Mouse (Mus musculus) stomach, postnatal 0 days (tissue): ENCODE measurements at regions not wholly inside any gene's neighbourhood (a gene's known extent, or its start where the extent isn't known, plus 50 kb on each side); places are given as distances from the start of the nearest gene placed in this dataset.

Source experiments
- ATAC-seq: fragments of 200-750 bp; cut with Nextera tagmentation; 2 replicates; pipeline ENCODE4 v1.8.0; 2017; ENCODE audit not compliant: low FRiP score, low TSS enrichment
- DNase-seq: peaks from one replicate; pipeline ENCODE4 v3.0.0-alpha.2; 2016; ENCODE audit warnings: low spot score
- H3K27ac ChIP-seq: fragments of 300-500 bp; sonication (generic); replicated peaks from 2 replicates; pipeline ENCODE4 v1.5.1; 2014; ENCODE audit warnings: mild to moderate bottlenecking, control low read depth
- H3K27me3 ChIP-seq: fragments of 300-500 bp; sonication (generic); 2 replicates; pipeline ENCODE4 v1.6.1; 2014; ENCODE audit warnings: low read length; ENCODE audit not compliant: control insufficient read depth, insufficient read depth
- H3K36me3 ChIP-seq: fragments of 300-500 bp; sonication (generic); 2 replicates; pipeline ENCODE4 v1.6.1; 2014; ENCODE audit warnings: low read length, mixed read lengths; ENCODE audit not compliant: control insufficient read depth, insufficient read depth
- H3K4me1 ChIP-seq: fragments of 300-500 bp; sonication (generic); replicated peaks from 2 replicates; pipeline ENCODE4 v1.6.1; 2014; ENCODE audit warnings: antibody characterized with exemption; ENCODE audit not compliant: control insufficient read depth, insufficient read depth
- H3K4me2 ChIP-seq: fragments of 300-500 bp; sonication (generic); replicated peaks from 2 replicates; pipeline ENCODE4 v1.6.1; 2014; ENCODE audit warnings: low read depth, mild to moderate bottlenecking, control low read depth, moderate library complexity
- H3K4me3 ChIP-seq: fragments of 300-500 bp; sonication (generic); 2 replicates; pipeline ENCODE4 v1.5.1; 2014; ENCODE audit warnings: low read depth, low read length, control low read depth
- H3K9ac ChIP-seq: fragments of 300-500 bp; sonication (generic); 2 replicates; pipeline ENCODE4 v1.6.1; 2014; ENCODE audit warnings: mild to moderate bottlenecking, low read length, control low read depth, mixed read lengths
- H3K9me3 ChIP-seq: fragments of 300-500 bp; sonication (generic); 2 replicates; pipeline ENCODE4 v1.6.1; 2016; ENCODE audit warnings: low read length; ENCODE audit not compliant: control insufficient read depth
- CTCF ChIP-seq: IDR thresholded peaks from 2 replicates; pipeline ENCODE4 v1.5.1; 2016; ENCODE audit warnings: antibody characterized with exemption, low read depth, mild to moderate bottlenecking, moderate library complexity
- EP300 ChIP-seq: optimal IDR thresholded peaks from 2 replicates; pipeline ENCODE3; 2016; ENCODE audit warnings: antibody characterized with exemption
- WGBS: fragments of 180-500 bp; shearing (Covaris S2); extraction: QIAGEN DNeasy Blood & Tissue Kit; methylation state at CpG from one replicate; pipeline ENCODE4 v1.1.7; 2014; 5-methylcytosine and 5-hydroxymethylcytosine counted together

DNA sequence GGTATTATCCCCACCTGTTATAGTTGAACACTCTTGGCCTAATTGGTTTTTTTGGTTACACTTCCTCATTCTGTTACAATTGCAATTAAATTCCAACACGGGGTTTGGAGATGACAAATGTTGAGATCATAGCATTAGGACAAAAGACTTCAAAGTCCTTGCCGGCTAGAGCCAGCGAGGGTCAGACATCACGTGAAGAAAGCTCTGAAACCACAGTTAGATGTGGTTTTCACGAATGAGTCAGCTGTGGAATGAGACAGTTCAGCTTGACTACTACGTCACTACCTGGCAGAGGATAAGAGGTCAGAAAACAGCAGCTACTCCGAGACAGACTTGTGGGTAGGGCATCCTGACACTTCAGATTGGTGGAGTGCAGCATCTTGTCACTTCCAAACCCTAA, 55.5 kb upstream of the Trio start:
- WGBS = 58% methylated on average over 7 of the region's 7 CpGs
- no peak overlapping the region for H3K9ac ChIP-seq
- no peaks in the 10 kb centered on the region for H3K4me1 ChIP-seq
- TF ChIP-seq CTCF (no peak), EP300 (no peak)
- no peak overlapping the region for H3K4me3 ChIP-seq
- no peak for DNase-seq
- H3K36me3 ChIP-seq = no peaks in the 10 kb centered on the region
- ATAC-seq = no peak
- H3K9me3 ChIP-seq = no peaks in the 10 kb centered on the region
- no peak overlapping the region for H3K27ac ChIP-seq
- H3K4me2 ChIP-seq = no peak overlapping the region
- no peaks in the 10 kb centered on the region for H3K27me3 ChIP-seq

DNA sequence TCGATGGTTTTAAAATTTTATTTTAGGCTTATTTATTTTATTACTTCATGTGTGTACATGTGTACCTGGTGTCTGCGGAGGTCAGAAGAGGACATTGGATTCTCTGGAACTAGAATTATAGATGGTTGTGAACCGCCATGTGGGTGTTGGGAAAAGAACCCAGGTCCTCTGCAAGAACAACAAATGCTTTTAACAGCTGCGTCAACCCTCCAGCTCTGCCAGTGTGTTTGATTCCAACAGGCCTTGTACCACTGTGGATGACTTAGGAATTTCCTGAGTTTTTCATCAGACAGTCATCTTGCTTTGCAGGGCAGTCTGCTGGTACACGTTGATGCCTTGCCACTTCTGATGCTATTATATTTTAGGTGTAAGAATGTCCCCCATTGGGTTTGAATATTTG, 56.8 kb upstream of the Trio start:
- H3K27me3 ChIP-seq = no peaks in the 10 kb centered on the region
- 80% methylated on average over 5 of the region's 5 CpGs for WGBS
- no peak for DNase-seq
- H3K9me3 ChIP-seq = no peaks in the 10 kb centered on the region
- H3K4me3 ChIP-seq = no peak overlapping the region
- no peak overlapping the region for H3K9ac ChIP-seq
- no peak overlapping the region for H3K27ac ChIP-seq
- ATAC-seq = no peak
- no peak for TF ChIP-seq EP300
- no peaks in the 10 kb centered on the region for H3K36me3 ChIP-seq
- H3K4me2 ChIP-seq = no peak overlapping the region
- H3K4me1 ChIP-seq = no peaks in the 10 kb centered on the region

DNA sequence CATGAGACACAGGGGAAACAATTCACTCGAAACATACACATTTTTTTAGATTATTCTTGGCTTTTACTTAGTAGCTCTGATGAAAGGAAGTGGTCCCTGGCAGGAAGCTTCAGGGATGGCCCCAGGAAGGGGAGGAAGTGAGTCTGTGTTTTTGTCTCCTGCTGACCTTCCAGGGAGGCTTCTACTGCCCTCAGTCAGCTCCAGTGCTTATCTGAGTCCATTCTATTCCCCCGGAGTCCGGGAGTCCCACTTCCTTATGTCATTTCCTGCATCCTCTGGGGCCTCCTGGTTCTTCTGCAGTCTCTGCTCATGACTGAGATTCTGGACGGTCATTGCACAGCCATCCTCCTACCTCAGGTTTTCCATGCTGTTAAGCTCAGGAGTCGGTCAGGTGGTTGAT, 80.3 kb upstream of the Trio start:
- no peak for ATAC-seq
- H3K27me3 ChIP-seq = no peaks in the 10 kb centered on the region
- H3K4me2 ChIP-seq = no peak overlapping the region
- H3K9ac ChIP-seq = no peak overlapping the region
- no peak for DNase-seq
- no peaks in the 10 kb centered on the region for H3K4me1 ChIP-seq
- H3K4me3 ChIP-seq = no peak overlapping the region
- no peaks in the 10 kb centered on the region for H3K36me3 ChIP-seq
- WGBS = 69% methylated on average over 5 of the region's 5 CpGs
- H3K27ac ChIP-seq = no peak overlapping the region
- TF ChIP-seq CTCF (no peak), EP300 (no peak)
- no peaks in the 10 kb centered on the region for H3K9me3 ChIP-seq

DNA sequence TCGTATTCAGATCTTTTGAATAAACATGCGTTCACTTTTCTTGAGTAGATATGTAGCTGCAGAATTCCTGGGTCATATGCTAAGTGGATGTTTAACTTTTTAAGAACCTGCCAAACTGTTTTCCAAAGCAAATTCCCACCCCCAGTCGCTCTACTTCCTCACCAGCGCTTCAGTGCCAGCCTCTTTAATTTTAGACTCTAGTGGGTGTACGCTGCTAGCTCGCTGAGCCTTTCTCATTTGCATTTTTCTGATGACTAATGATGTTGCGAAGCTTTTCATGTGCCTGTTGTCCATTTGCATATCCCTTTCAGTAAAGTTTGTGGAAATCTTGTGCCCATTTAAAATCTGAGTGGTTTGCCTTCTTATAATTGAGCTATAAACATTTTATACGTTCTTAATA, 84.3 kb upstream of the Trio start:
- ATAC-seq (no peak), DNase-seq (no peak)
- Histone ChIP-seq H3K4me3 (no peak overlapping the region), H3K9me3 (no peaks in the 10 kb centered on the region), H3K4me1 (no peaks in the 10 kb centered on the region), H3K27me3 (no peaks in the 10 kb centered on the region), H3K27ac (no peak overlapping the region), H3K9ac (no peak overlapping the region), H3K36me3 (no peaks in the 10 kb centered on the region), H3K4me2 (no peak overlapping the region)
- no peak for TF ChIP-seq CTCF
- no peak for TF ChIP-seq EP300
- 71% methylated on average over 8 of the region's 8 CpGs for WGBS

DNA sequence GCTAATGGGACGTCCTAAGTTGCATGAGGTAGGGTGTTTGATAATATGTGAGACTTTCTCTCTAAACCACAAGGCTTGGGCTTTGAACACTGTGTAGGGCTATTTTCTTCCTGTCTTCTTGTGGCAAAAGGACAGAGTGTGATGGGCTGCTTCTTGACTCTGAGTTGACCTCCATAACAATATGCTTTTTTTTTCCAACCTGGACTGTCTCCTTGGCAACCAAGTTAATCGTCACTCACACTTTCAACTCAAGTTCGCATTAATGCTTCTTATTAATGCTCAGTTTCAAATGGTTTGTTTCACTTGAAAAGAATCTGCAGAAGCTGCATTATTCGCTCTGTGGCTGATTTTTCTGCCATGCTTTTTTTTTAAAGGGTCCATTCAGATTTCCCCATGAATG, 87.8 kb upstream of the Trio start:
- no peak for TF ChIP-seq CTCF
- no peak for TF ChIP-seq EP300
- Histone ChIP-seq H3K36me3 (no peaks in the 10 kb centered on the region), H3K9me3 (no peaks in the 10 kb centered on the region), H3K4me2 (no peak overlapping the region), H3K4me1 (no peaks in the 10 kb centered on the region), H3K4me3 (no peak overlapping the region), H3K9ac (no peak overlapping the region), H3K27ac (no peak overlapping the region), H3K27me3 (no peaks in the 10 kb centered on the region)
- ATAC-seq = no peak
- 69% methylated on average over 4 of the region's 4 CpGs for WGBS
- DNase-seq = no peak

DNA sequence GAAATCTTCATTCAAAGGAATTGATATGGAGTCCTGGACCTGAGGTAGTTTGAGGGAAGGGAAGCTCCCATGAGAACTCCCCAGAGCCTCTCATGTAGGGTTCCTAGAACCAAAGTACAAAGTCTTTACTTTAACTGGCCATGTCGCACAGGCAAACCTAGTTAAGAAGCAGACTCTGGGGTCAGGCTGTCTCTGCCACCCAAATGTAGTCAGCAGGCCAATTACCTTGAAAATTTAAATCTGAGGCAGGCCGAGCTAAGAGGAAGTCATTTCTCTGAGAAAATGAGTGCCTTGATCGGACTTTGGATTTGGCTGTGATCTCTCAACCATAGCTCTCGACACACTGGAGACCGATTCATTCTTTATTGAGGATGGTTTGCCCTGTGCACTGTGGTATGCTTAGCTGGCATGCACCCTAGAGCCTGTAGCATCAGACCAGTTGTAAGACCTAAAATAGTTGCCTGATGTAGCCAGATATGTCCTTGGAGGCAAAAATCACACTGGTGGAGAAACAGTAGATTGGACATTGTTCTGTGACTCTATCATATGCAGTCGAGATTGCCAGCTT, 88.6 kb upstream of the Trio start:
- Histone ChIP-seq H3K36me3 (no peaks in the 10 kb centered on the region), H3K9ac (no peak overlapping the region), H3K27ac (no peak overlapping the region), H3K4me3 (no peak overlapping the region), H3K4me1 (no peaks in the 10 kb centered on the region), H3K4me2 (no peak overlapping the region), H3K9me3 (no peaks in the 10 kb centered on the region), H3K27me3 (no peaks in the 10 kb centered on the region)
- DNase-seq (no peak), ATAC-seq (no peak)
- 84% methylated on average over 6 of the region's 6 CpGs for WGBS
- no peak for TF ChIP-seq CTCF
- no peak for TF ChIP-seq EP300
